Mouse (Mus musculus): ENCODE data around the gene Adam11.

GRCm38 (mm10) chr11:102778597-102778996, 17.4 kb downstream of the Adam11 start:
- TF ChIP-seq CTCF (IDR thresholded peaks at IDR 0.05; ENCODE audit: low read depth, low read length): no peak
- no peak for TF ChIP-seq POLR2A (IDR thresholded peaks at IDR 0.05; ENCODE audit: extremely low read depth, insufficient read depth, low read length)

All from liver, adult 2 months (tissue).